Mouse (Mus musculus): ENCODE measurements around the gene Ackr3. TPM values are rescaled to one million over a fixed set of nuclear protein-coding genes. Genes with fewer than 3 reads are reported as not detected.

Ackr3 gene
- polyA plus RNA-seq, 1 experiment, result not detected

- TF ChIP-seq POLR2A (IDR thresholded peaks at IDR 0.05; ENCODE audit: borderline replicate concordance, low read depth, low read length), result no peak
- TF ChIP-seq CTCF (IDR thresholded peaks at IDR 0.05; ENCODE audit: low read depth, low read length), result no peak
- H3K4me1 ChIP-seq (ENCODE audit: control insufficient read depth, insufficient read depth, low read length), result no peaks in the 10 kb centered on the region
- no peak overlapping the region for H3K4me3 ChIP-seq (ENCODE audit: insufficient read depth, low read length)
- no peak overlapping the region for H3K27ac ChIP-seq (ENCODE audit: insufficient read depth, low read depth, low read length)
These were observed 25.8 kb upstream of the Ackr3 start for GRCm38 (mm10) chr1:90177978-90178377.

GRCm38 (mm10) chr1:90180479-90180878 lies 23.3 kb upstream of the Ackr3 start:
- Histone ChIP-seq H3K4me1 (ENCODE audit: control insufficient read depth, insufficient read depth, low read length) (no peaks in the 10 kb centered on the region), H3K4me3 (ENCODE audit: insufficient read depth, low read length) (no peak overlapping the region), H3K27ac (ENCODE audit: insufficient read depth, low read depth, low read length) (no peak overlapping the region)
- no peak for TF ChIP-seq POLR2A (IDR thresholded peaks at IDR 0.05; ENCODE audit: borderline replicate concordance, low read depth, low read length)

DNA sequence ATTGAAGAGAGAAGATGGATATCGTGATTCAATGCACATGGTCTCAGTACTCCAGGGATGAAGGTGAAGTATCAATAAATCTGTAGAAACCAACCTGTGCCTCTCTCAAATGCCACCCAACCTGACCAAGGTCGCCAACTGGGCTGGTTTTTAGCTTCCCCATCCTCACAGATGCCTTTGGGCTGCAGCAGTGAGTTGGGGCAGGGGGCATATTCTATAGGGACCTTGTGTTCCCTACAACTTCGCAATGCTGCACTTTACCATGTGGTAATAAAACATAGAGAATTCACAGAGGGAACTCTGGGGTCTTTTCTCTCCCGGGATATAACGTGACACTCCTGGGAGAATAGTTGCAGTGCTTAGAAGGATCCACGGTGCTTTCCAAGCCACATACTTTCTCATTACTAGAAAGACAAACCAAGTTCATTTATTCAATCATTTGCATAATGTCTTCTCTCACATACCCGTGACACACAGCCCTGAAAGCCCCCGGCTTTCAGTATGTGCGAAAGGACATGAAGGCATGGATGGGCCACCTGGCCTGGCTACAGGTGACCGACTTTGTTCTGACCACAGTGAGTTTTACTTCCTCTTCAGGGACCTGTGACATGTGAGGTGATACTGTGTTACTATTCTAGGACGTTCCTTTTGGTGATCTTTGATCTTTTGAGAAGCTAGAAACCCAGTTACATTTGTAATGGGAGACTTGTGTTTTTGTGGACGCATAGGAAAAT lies 22.6 kb upstream of the Ackr3 start:
- H3K4me1 ChIP-seq (ENCODE audit: control insufficient read depth, insufficient read depth, low read length), result no peaks in the 10 kb centered on the region
- H3K27ac ChIP-seq (ENCODE audit: insufficient read depth, low read depth, low read length), result no peak overlapping the region
- H3K4me3 ChIP-seq (ENCODE audit: insufficient read depth, low read length), result no peak overlapping the region
- TF ChIP-seq CTCF (IDR thresholded peaks at IDR 0.05; ENCODE audit: low read depth, low read length), result no peak
- no peak for TF ChIP-seq POLR2A (IDR thresholded peaks at IDR 0.05; ENCODE audit: borderline replicate concordance, low read depth, low read length)

GRCm38 (mm10) chr1:90182521-90182920 lies 21.3 kb upstream of the Ackr3 start:
- H3K27ac ChIP-seq (ENCODE audit: insufficient read depth, low read depth, low read length), result no peak overlapping the region
- TF ChIP-seq CTCF (IDR thresholded peaks at IDR 0.05; ENCODE audit: low read depth, low read length), result no peak
- TF ChIP-seq POLR2A (IDR thresholded peaks at IDR 0.05; ENCODE audit: borderline replicate concordance, low read depth, low read length), result no peak
- H3K4me3 ChIP-seq (ENCODE audit: insufficient read depth, low read length), result no peak overlapping the region
- no peaks in the 10 kb centered on the region for H3K4me1 ChIP-seq (ENCODE audit: control insufficient read depth, insufficient read depth, low read length)

GRCm38 (mm10) chr1:90183602-90184001 lies 20.2 kb upstream of the Ackr3 start:
- TF ChIP-seq POLR2A (IDR thresholded peaks at IDR 0.05; ENCODE audit: borderline replicate concordance, low read depth, low read length) (no peak), CTCF (IDR thresholded peaks at IDR 0.05; ENCODE audit: low read depth, low read length) (no peak)
- Histone ChIP-seq H3K4me3 (ENCODE audit: insufficient read depth, low read length) (no peak overlapping the region), H3K27ac (ENCODE audit: insufficient read depth, low read depth, low read length) (no peak overlapping the region), H3K4me1 (ENCODE audit: control insufficient read depth, insufficient read depth, low read length) (no peaks in the 10 kb centered on the region)

GRCm38 (mm10) chr1:90186173-90186572 lies 17.6 kb upstream of the Ackr3 start:
- H3K27ac ChIP-seq (ENCODE audit: insufficient read depth, low read depth, low read length), result no peak overlapping the region
- TF ChIP-seq POLR2A (IDR thresholded peaks at IDR 0.05; ENCODE audit: borderline replicate concordance, low read depth, low read length) (no peak), CTCF (IDR thresholded peaks at IDR 0.05; ENCODE audit: low read depth, low read length) (no peak)
- no peak overlapping the region for H3K4me3 ChIP-seq (ENCODE audit: insufficient read depth, low read length)
- no peaks in the 10 kb centered on the region for H3K4me1 ChIP-seq (ENCODE audit: control insufficient read depth, insufficient read depth, low read length)

DNA sequence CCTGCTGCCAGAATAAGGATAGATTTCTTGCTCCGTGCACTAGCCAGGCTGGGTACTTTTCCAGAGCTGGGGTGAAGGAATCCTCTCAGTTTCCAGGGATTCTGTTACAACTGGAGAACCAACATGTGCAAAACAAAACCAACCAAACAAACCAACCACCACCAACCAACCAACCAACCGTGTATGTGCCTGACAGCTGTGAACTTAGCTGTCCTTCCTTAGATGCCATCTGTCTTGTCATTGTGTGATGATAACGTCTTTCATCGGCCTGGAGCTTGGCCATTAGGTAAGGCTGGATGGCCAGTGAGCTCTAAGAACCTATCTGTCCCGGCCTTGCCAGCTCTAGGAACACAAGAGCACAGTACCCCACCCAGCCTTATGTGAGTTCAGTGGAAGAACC lies 16.9 kb upstream of the Ackr3 start:
- TF ChIP-seq CTCF (IDR thresholded peaks at IDR 0.05; ENCODE audit: low read depth, low read length) (no peak), POLR2A (IDR thresholded peaks at IDR 0.05; ENCODE audit: borderline replicate concordance, low read depth, low read length) (no peak)
- Histone ChIP-seq H3K27ac (ENCODE audit: insufficient read depth, low read depth, low read length) (no peak overlapping the region), H3K4me3 (ENCODE audit: insufficient read depth, low read length) (no peak overlapping the region), H3K4me1 (ENCODE audit: control insufficient read depth, insufficient read depth, low read length) (no peaks in the 10 kb centered on the region)

DNA sequence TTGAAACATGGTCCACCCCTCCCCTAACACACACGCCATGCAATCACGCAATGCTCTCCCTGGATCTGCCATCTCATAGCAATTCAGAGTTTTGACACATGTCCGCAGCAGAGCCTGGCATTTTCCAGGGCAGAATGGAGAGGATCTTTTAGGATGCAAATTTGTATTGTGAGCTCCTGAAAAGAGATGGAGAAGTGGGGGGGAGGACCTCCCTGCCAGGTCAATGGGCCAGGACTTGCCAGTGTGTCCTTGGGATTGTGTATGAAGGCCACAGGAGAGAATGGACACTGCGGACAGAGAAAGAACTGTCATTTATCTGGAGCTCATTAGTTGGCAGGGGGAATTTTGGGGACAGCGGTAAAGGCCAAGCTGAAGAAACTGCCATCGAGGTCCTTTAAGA lies 14.7 kb upstream of the Ackr3 start:
- H3K4me3 ChIP-seq (ENCODE audit: insufficient read depth, low read length), result no peak overlapping the region
- H3K4me1 ChIP-seq (ENCODE audit: control insufficient read depth, insufficient read depth, low read length), result no peaks in the 10 kb centered on the region
- TF ChIP-seq CTCF (IDR thresholded peaks at IDR 0.05; ENCODE audit: low read depth, low read length), result no peak
- no peak for TF ChIP-seq POLR2A (IDR thresholded peaks at IDR 0.05; ENCODE audit: borderline replicate concordance, low read depth, low read length)
- no peak overlapping the region for H3K27ac ChIP-seq (ENCODE audit: insufficient read depth, low read depth, low read length)

- TF ChIP-seq CTCF (IDR thresholded peaks at IDR 0.05; ENCODE audit: low read depth, low read length) (no peak), POLR2A (IDR thresholded peaks at IDR 0.05; ENCODE audit: borderline replicate concordance, low read depth, low read length) (no peak)
- no peak overlapping the region for H3K27ac ChIP-seq (ENCODE audit: insufficient read depth, low read depth, low read length)
- no peak overlapping the region for H3K4me3 ChIP-seq (ENCODE audit: insufficient read depth, low read length)
- H3K4me1 ChIP-seq (ENCODE audit: control insufficient read depth, insufficient read depth, low read length), result no peaks in the 10 kb centered on the region
These were observed 2.5 kb upstream of the Ackr3 start for GRCm38 (mm10) chr1:90201246-90201645.

DNA sequence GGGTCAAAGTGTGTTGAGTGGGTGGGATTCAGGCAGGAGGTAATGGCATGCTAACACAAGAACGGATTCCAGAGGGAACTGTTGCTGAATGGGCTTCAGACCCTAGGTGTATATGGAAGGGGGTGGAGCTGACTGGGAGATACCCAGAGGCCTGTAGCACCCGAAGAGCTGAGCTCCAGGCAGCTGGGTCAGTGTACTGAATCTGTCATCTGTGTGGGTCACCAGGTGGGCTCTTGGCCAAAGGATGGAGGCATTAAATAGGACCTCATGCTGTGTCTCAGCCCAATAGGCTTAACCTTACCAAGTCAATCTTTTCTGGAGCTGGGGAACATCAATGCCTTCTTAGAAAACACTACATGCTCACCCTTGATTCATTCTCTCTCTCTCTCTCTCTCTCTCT lies 2.1 kb upstream of the Ackr3 start:
- no peak overlapping the region for H3K27ac ChIP-seq (ENCODE audit: insufficient read depth, low read depth, low read length)
- H3K4me1 ChIP-seq (ENCODE audit: control insufficient read depth, insufficient read depth, low read length), result no peaks in the 10 kb centered on the region
- TF ChIP-seq CTCF (IDR thresholded peaks at IDR 0.05; ENCODE audit: low read depth, low read length), result no peak
- no peak for TF ChIP-seq POLR2A (IDR thresholded peaks at IDR 0.05; ENCODE audit: borderline replicate concordance, low read depth, low read length)
- H3K4me3 ChIP-seq (ENCODE audit: insufficient read depth, low read length), result no peak overlapping the region
